Mouse (Mus musculus) kidney, postnatal 0 days (tissue): ENCODE data around the gene Marf1. TPM values are rescaled to one million over a fixed set of nuclear protein-coding genes. Genes with fewer than 3 reads are reported as not detected.

Experiments used
- ATAC-seq: fragments of 200-750 bp; cut with Nextera tagmentation; replicated peaks from 2 replicates; pipeline ENCODE4 v1.8.0; 2017; ENCODE audit warnings: low read depth, moderate number of reproducible peaks, moderate TSS enrichment, moderate library complexity; ENCODE audit not compliant: low FRiP score
- DNase-seq: peaks from one replicate; pipeline ENCODE4 v3.0.0-alpha.2; 2016; ENCODE audit warnings: low spot score
- H3K27ac ChIP-seq: fragments of 300-500 bp; sonication (generic); 2 replicates; pipeline ENCODE4 v1.5.1; 2014; ENCODE audit warnings: mild to moderate bottlenecking
- H3K27me3 ChIP-seq: fragments of 300-500 bp; sonication (generic); 2 replicates; pipeline ENCODE4 v1.6.1; 2014; ENCODE audit warnings: low read length, mixed read lengths; ENCODE audit not compliant: insufficient read depth
- H3K36me3 ChIP-seq: fragments of 300-500 bp; sonication (generic); 2 replicates; pipeline ENCODE4 v1.6.1; 2014; ENCODE audit warnings: low read length, mixed read lengths; ENCODE audit not compliant: insufficient read depth
- H3K4me1 ChIP-seq: fragments of 300-500 bp; sonication (generic); replicated peaks from 2 replicates; pipeline ENCODE4 v1.6.1; 2014; ENCODE audit warnings: antibody characterized with exemption, low read length, mixed read lengths; ENCODE audit not compliant: insufficient read depth
- H3K4me2 ChIP-seq: fragments of 300-500 bp; sonication (generic); 2 replicates; pipeline ENCODE4 v1.6.1; 2014; ENCODE audit warnings: mild to moderate bottlenecking, low read length, moderate library complexity, mixed read lengths
- H3K4me3 ChIP-seq: fragments of 300-500 bp; sonication (generic); replicated peaks from 2 replicates; pipeline ENCODE4 v1.5.1; 2014; ENCODE audit warnings: low read depth, low read length
- H3K9ac ChIP-seq: fragments of 300-500 bp; sonication (generic); 2 replicates; pipeline ENCODE4 v1.6.1; 2014; ENCODE audit warnings: low read depth, low read length
- H3K9me3 ChIP-seq: fragments of 300-500 bp; sonication (generic); replicated peaks from 2 replicates; pipeline ENCODE4 v1.6.1; 2016; ENCODE audit warnings: low read length, inconsistent platforms, mixed read lengths
- CTCF ChIP-seq: IDR thresholded peaks from 2 replicates; pipeline ENCODE4 v1.5.1; 2016; ENCODE audit warnings: antibody characterized with exemption, low read depth, mild to moderate bottlenecking, moderate library complexity
- WGBS: fragments of 180-500 bp; shearing (Covaris S2); extraction: QIAGEN DNeasy Blood & Tissue Kit; methylation state at CpG from one replicate; pipeline ENCODE4 v1.1.7; 2014; 5-methylcytosine and 5-hydroxymethylcytosine counted together
- polyA plus RNA-seq: library from polyadenylated mRNA; unstranded; fragments of >200 nt; fragmentation: Nextera tagmentation; extraction: Ambion mirVana; gene quantifications from 2 replicates; pipeline ENCODE4 v1.2.1, GENCODE M21; 2015

The Marf1 gene
- polyA plus RNA-seq, result 10.2 and 11.3 TPM in 2 replicates

- Histone ChIP-seq H3K4me3 (peak within 1 kb of the TSS; percentile 60), H3K27me3 (no peaks in the 10 kb centered on the region), H3K9ac (peak within 1 kb of the TSS; percentile 73), H3K36me3 (no peaks in the 10 kb centered on the region), H3K4me2 (peak within 1 kb of the TSS; percentile 71), H3K4me1 (0 out of 2 replicates have a peak, but pooled peaks cover 4% of the 10 kb centered on the region), H3K9me3 (no peaks in the 10 kb centered on the region), H3K27ac (peak within 1 kb of the TSS; percentile 91)
- DNase-seq (peak; percentile 97), ATAC-seq (peak; percentile 85)
- no peak for TF ChIP-seq CTCF
- under 1% methylated on average over 43 of the region's 43 CpGs for WGBS
Measured at GRCm38 (mm10) chr16:14162988-14163416, at the start of gene Marf1, which contains the start of gene Nde1. TSS of gene Marf1 (minus strand) at chr16:14163351. TSS of gene Nde1 (plus strand) at chr16:14163275.

- H3K4me3 ChIP-seq, result no peak overlapping the region
- H3K27me3 ChIP-seq, result no peaks in the 10 kb centered on the region
- H3K27ac ChIP-seq, result no peak overlapping the region
- H3K36me3 ChIP-seq, result 0 out of 2 replicates have a peak, but pooled peaks cover 3% of the 10 kb centered on the region
- peak; percentile 28; the same call in 1 of the 2 replicates for TF ChIP-seq CTCF
- WGBS, result 75% methylated on average over 4 of the region's 4 CpGs
- H3K9me3 ChIP-seq, result no peaks in the 10 kb centered on the region
- no peak overlapping the region for H3K9ac ChIP-seq
- ATAC-seq, result no peak
- H3K4me1 ChIP-seq, result no peaks in the 10 kb centered on the region
- DNase-seq, result no peak
- H3K4me2 ChIP-seq, result no peak overlapping the region
Measured at GRCm38 (mm10) chr16:14198798-14199197, 35.6 kb upstream of the Marf1 start.

- no peak overlapping the region for H3K4me2 ChIP-seq
- peak; percentile 72 for TF ChIP-seq CTCF
- H3K4me1 ChIP-seq, result no peaks in the 10 kb centered on the region
- no peak overlapping the region for H3K9ac ChIP-seq
- peak; percentile 63 for DNase-seq
- H3K4me3 ChIP-seq, result no peak overlapping the region
- H3K27ac ChIP-seq, result no peak overlapping the region
- no peaks in the 10 kb centered on the region for H3K27me3 ChIP-seq
- ATAC-seq, result 0 out of 2 replicates have a peak, but pooled peaks have one; percentile 44
- no peaks in the 10 kb centered on the region for H3K9me3 ChIP-seq
- 31% methylated on average over 1 of the region's 1 CpGs for WGBS
- H3K36me3 ChIP-seq, result peaks cover 26% of the 10 kb centered on the region
Measured at GRCm38 (mm10) chr16:14195427-14195826, 32.3 kb upstream of the Marf1 start.

DNA sequence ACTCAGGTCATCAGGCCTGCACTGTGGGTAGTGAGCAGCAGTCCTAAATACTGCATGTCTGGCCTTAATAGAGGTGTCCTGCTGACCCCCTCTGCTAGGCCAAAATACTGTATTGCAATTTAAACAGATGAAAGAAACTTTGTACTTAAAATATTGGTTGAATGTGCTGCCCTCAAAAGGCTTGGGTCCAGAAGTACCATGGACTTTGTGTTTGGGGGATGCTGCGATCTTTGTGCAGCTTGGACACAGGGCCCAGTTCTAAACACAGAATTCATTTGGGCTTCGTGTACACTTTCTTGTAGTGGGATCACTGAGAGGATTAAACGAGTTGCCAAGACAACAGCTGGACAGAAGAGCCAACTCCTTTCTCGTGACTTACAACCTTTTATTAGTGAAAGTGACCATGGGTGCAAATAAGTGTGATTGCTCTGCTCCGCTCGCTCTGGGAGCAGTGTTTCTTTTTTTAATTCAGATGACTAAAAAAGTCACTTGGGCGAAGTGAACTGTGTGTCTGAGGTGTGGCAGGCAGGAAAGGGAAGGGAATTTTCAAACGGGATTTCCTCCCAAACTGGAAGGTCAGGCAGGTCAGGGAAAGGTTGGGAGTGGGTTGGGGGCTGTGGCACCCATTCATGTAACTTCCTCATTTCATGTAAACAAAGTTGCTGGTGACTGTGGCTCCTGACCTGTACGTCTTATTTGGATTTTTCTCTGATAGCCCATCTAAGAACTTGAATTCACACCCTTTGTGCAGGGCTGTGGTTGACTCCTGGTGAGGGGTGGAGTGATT, 31.2 kb upstream of the Marf1 start:
- H3K4me3 ChIP-seq, result no peak overlapping the region
- no peak overlapping the region for H3K4me2 ChIP-seq
- DNase-seq, result no peak
- H3K27me3 ChIP-seq, result no peaks in the 10 kb centered on the region
- TF ChIP-seq CTCF, result no peak
- no peak overlapping the region for H3K9ac ChIP-seq
- no peak overlapping the region for H3K27ac ChIP-seq
- ATAC-seq, result no peak
- H3K4me1 ChIP-seq, result no peaks in the 10 kb centered on the region
- H3K9me3 ChIP-seq, result no peaks in the 10 kb centered on the region
- WGBS, result 61% methylated on average over 9 of the region's 9 CpGs
- peaks cover 37% of the 10 kb centered on the region for H3K36me3 ChIP-seq

DNA sequence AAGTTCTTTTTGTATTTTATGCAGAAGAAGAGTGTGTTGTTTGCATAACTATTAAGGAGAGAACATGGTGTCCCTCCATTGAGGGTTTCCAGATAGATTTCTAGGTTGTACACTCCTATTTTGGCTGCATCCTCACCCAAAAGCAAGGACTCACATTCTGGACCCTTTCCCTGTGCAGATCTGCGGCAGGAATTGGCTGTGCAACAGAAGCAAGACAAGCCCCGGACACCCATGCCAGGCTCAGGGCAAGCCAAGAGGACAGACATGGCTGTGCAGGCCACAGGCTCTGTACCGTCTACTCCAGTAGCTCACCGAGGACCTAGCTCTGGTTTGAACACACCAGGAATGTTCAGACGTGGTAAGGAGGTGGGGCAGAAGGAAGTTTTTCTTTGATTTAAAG, 22.4 kb upstream of the Marf1 start:
- Histone ChIP-seq H3K4me1 (no peaks in the 10 kb centered on the region), H3K4me2 (no peak overlapping the region), H3K36me3 (peaks cover 59% of the 10 kb centered on the region), H3K9ac (no peak overlapping the region), H3K27ac (no peak overlapping the region), H3K9me3 (no peaks in the 10 kb centered on the region), H3K27me3 (no peaks in the 10 kb centered on the region), H3K4me3 (no peak overlapping the region)
- DNase-seq, result no peak
- ATAC-seq, result no peak
- no peak for TF ChIP-seq CTCF
- 94% methylated on average over 5 of the region's 5 CpGs for WGBS

GRCm38 (mm10) chr16:14183856-14184255, 20.7 kb upstream of the Marf1 start:
- DNase-seq (no peak), ATAC-seq (no peak)
- Histone ChIP-seq H3K4me2 (no peak overlapping the region), H3K9ac (no peak overlapping the region), H3K4me3 (no peak overlapping the region), H3K27me3 (no peaks in the 10 kb centered on the region), H3K36me3 (peaks cover 59% of the 10 kb centered on the region), H3K27ac (no peak overlapping the region), H3K9me3 (no peaks in the 10 kb centered on the region), H3K4me1 (no peaks in the 10 kb centered on the region)
- no peak for TF ChIP-seq CTCF
- WGBS, result 82% methylated on average over 1 of the region's 1 CpGs
